Mouse (Mus musculus) gastrocnemius, postnatal 36 days (tissue): ENCODE measurements around the gene Iqsec1. TPM values are rescaled to one million over a fixed set of nuclear protein-coding genes. Genes with fewer than 3 reads are reported as not detected.

Source experiments
- DNase-seq, 2 experiments: peaks; one replicate each; pipeline ENCODE4 v3.0.0; 2022
- intact Hi-C: fragments of 180-260 bp; cut with DNase I; formaldehyde crosslinking; loops from one replicate; pipeline ENCODE4 v1.15.1; 2025
- total RNA-seq, 2 experiments: library from RNA; stranded (reverse); gene quantifications; 2 replicates each; pipeline ENCODE4 v1.2.3; 2021

The Iqsec1 gene
- total RNA-seq, 2 experiments from 2014 or later = 61.2 to 79.8 TPM

- DNase-seq = no peak
- intact Hi-C loops = no loop called here
Observed at GRCm38 (mm10) chr6:90898107-90898506, 90.4 kb downstream of the Iqsec1 start.

DNA sequence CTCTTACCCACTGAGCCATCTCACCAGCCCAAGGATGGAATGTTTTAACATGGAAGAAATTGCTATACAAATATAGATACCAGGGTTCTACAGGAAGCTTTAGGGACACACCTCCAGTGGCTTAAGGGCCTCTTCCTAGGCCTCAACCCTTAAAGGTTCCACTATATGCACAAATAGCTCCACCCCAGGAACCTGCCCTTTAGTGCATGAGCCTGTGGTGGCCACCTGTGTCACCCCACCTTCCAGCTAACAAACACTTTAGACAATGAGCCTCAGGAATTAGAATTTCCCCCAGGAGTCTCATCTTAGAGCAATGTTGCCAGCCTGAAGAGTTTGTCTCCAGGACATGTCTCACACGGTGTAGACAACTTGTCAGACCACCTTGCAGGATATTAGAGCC, 96.1 kb downstream of the Iqsec1 start:
- DNase-seq = no peak
- intact Hi-C loops = no loop called here

DNA sequence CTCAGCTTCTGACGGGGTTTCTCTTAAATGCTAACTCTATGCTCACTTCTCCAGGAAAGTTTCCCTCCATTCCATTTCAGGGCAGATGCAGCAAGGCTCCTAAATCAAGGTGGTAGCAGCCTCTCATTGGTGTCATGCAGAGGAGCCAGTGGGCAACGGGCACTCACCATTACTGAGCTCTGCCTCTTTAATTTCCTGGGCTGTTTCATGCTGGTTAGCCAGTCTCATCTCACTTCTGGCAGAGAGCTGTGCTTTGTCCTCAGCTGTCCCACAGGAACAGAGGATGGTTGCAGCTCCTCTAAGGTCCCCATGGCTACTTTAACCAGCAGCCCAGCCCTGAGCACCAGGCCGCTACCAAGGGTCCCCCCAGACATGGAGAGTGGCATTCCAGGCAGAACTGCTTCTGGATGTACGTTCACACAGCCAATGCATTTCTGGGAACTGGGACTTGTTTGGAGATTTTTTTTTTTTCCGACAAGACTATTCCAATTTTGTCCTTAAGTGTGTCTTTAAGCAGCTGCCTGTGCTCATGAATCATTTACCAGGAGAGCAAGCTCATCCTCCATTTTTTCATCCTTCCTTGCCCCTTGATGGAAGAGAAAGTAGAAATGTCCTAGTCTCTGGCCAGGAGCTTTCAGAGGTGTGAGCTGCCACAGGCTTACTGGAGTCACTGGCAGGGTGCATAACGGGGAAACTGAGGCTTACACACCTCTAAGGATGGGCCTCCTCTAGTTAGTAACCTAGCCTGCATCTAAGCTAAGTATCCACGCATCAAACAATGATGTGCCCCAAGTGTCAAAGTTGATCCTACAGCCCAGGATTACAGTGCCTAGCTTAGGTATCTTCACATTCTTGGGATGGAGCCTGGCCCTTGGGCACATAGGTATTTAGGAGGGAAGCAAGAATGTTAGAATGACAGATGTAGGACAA, 98.9 kb downstream of the Iqsec1 start:
- intact Hi-C loops = no loop called here
- DNase-seq = no peak

DNA sequence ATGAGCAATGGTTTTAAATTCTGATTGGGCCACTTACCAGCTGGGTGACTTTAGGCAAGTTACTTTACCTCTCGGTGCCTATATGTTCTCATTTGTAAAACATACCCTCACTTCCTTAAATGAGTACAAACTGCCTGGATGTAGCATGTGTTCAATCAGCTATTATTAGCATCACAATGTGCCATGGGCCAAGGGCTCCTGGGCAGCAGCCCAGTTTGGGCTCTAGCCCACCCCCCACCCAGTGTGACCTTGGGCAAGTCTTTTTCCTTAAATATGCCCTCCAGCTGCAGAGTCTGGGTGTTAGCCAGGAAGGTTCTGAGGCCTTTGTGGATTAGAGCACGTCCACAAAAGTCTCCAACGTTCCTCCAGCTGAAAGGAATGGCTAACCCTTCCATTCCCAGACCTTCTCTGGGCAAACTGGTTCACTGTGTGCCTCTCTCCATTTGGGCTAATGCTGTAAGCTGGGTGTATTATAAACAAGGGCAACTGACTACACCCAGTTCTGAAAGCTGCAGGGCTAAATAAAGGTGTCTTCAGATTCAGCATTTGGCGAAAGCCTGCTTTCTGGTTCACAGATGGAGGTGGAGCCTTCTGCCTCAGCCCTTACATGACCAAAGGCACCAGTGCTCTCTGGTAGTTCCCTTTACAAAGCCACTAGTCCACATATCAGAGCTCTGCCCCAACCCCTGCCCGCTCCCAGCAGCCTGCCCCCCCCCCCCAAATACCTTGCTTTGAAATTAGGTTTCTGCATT, 101.3 kb downstream of the Iqsec1 start:
- intact Hi-C loops = no loop called here
- no peak for DNase-seq

DNA sequence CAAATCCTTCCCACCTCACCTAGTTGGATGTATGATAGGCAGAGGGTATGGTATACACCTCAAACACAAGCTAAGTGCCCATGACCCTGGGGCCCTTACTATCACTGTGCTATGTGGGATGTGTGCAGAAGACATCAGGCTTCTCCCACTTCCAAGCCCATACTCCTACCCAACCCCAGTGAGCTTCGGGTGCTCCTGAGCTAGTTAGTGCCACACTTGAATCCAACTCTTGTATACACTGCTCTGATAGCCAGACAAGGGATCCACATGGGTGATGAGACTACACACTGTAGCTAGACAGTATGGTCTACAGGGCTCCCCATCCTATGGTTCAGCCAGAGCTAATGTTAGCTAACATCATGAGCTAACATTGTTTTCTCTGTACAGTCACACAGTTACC, 102.9 kb downstream of the Iqsec1 start:
- intact Hi-C loops = no loop called here
- DNase-seq = no peak

- no peak for DNase-seq
- intact Hi-C loops = no loop called here
Observed at GRCm38 (mm10) chr6:90884631-90885030, 103.9 kb downstream of the Iqsec1 start.

GRCm38 (mm10) chr6:90880975-90881374, 107.5 kb downstream of the Iqsec1 start:
- DNase-seq = no peak
- intact Hi-C loops = no loop called here

DNA sequence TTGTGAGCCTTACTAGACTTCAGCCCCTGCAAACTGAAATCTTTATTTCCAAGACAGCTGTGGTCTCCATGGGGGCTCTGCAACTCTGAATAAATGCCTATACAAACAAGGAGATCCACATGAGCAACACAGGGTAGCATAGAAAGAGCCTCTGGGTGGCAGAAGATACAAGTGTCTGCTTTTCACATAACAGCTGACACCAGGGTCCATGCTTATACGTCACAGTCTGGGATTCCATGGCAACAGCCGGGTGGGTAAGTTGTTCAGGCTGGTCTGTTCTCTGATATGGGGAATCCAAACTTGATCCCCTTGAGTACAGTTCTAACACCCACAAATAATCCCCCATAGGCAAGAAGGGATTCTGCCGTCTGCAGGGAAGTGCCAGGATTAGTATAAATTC, 108.1 kb downstream of the Iqsec1 start:
- intact Hi-C loops = no loop called here
- DNase-seq = no peak

- intact Hi-C loops = no loop called here
- no peak for DNase-seq
Observed at GRCm38 (mm10) chr6:90871581-90871980, 116.9 kb downstream of the Iqsec1 start.

- intact Hi-C loops = no loop called here
- DNase-seq = no peak
Observed at GRCm38 (mm10) chr6:90868033-90868432, 120.5 kb downstream of the Iqsec1 start.

- no peak for DNase-seq
- intact Hi-C loops = no loop called here
Observed at GRCm38 (mm10) chr6:90861370-90861769, 127.1 kb downstream of the Iqsec1 start.

DNA sequence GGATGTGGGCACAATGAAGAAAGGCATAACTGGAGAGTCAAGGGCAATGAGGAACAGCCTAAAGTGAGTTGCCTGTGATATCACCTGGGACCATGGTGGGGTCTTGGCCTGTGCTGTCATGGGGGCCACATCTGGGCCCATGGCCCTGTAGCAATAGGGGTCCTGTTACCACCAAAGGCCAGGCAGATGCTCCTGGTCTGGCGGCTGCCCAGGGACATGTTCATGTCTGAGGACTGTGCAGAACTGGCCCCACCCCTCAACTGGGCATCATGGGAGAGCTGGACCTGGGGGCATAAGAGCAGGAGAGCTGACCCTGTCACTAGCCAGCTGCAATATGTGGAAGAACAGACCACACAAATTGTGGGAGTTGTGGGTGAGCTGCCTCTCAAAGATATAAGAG, 130.6 kb downstream of the Iqsec1 start:
- no peak for DNase-seq
- intact Hi-C loops = no loop called here

GRCm38 (mm10) chr6:90852360-90852759, 136.1 kb downstream of the Iqsec1 start:
- DNase-seq = no peak
- intact Hi-C loops = no loop called here

GRCm38 (mm10) chr6:90848068-90848467, 140.4 kb downstream of the Iqsec1 start:
- intact Hi-C loops = no loop called here
- no peak for DNase-seq

- no peak for DNase-seq
- intact Hi-C loops = no loop called here
Observed at GRCm38 (mm10) chr6:90847523-90847922, 141.0 kb downstream of the Iqsec1 start.

- no peak for DNase-seq
- intact Hi-C loops = no loop called here
Observed at GRCm38 (mm10) chr6:90839972-90840371, 148.5 kb downstream of the Iqsec1 start.

DNA sequence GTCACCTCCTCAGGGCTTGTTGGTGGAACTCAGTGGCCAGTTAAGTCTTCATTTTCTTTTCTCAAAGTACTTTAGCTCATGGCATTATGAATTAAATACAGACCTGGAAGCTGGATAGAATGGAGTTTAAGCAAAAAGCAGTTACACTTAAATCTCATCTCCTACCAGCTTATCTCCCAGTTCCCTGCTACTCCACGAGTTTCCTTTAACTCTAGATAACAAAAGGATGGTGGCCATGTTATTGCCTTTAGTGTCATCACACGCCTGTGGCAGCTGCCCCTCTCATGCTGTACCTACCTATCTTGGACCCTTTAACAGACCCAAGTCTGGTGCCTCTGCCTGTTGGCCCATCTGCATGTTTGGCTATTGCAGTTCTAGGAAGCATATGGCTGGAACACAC, 151.7 kb downstream of the Iqsec1 start:
- no peak for DNase-seq
- intact Hi-C loops = no loop called here

DNA sequence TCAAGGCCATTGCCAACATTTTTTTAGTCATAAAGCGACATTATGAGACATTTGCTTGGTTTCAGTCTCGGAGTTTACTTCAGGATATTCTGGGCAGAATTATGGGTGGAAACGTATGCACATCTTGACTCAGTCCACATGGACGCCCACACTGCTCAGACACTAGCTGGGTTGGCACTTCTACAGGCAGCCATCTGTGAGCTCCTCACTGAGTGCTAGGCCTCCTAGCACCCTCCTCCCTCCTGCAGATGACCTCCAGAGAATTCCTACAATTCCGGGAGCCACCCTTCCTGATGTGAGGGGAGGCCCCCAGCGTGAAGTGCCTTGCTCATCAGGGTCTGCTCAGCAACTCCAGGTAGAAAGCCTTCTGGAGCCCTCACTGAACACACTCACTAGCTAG, 158.9 kb downstream of the Iqsec1 start:
- no peak for DNase-seq
- intact Hi-C loops = loop anchor here (10.0 kb wide), 1 partner anchor 425 kb away; no protein-coding TSS in a partner anchor

DNA sequence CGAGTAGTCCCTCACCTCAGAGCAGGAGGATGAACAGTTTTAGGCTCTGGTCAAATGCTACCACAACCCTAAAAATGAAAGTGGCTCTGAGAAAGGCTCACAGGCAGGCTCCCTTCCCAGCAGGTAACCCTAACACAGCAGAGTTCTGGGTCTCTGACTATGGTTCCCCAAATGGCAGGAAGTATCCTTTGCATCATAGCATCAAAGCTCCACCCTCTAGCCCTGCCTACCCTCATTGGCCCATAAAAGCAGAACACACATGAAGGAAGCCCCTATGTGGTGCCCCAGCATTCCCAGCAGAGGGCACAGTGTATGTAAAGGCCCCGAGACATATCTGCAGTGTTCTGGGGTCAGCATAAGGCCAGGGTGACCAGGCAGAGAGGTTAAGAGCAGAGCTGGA, 163.4 kb downstream of the Iqsec1 start:
- intact Hi-C loops = loop anchor here (10.0 kb wide), 1 partner anchor 430 kb away; no protein-coding TSS in a partner anchor
- DNase-seq = no peak

GRCm38 (mm10) chr6:90823322-90823721, 165.2 kb downstream of the Iqsec1 start:
- no peak for DNase-seq
- intact Hi-C loops = loop anchor here (5.0 to 10.0 kb wide), 2 partner anchors 259 to 431 kb away; no protein-coding TSS in a partner anchor

GRCm38 (mm10) chr6:90821916-90822602, 166.4 kb downstream of the Iqsec1 start:
- intact Hi-C loops = loop anchor here (5.0 to 10.0 kb wide), 2 partner anchors 260 to 433 kb away; no protein-coding TSS in a partner anchor
- no peak for DNase-seq
